Mouse (Mus musculus) erythroid progenitor cell, adult 5-6 weeks (primary cell): ENCODE results near the gene Med15. TPM values are rescaled to one million over a fixed set of nuclear protein-coding genes. Genes with fewer than 3 reads are reported as not detected.
"Not testable (repeated sequence)": the region's sequence is repeated elsewhere in the genome, so short reads cannot be mapped to it uniquely, and the experiment has no call there.

ENCODE experiments used
- ATAC-seq: replicated peaks from 2 replicates; pipeline ENCODE4 v1.8.0; 2016; ENCODE audit warnings: moderate number of reproducible peaks, mild to moderate bottlenecking, moderate TSS enrichment, inconsistent platforms; ENCODE audit not compliant: poor library complexity, low FRiP score, severe bottlenecking
- total RNA-seq, 2 experiments: library from RNA; stranded (forward) in 1 of 2; stranded (reverse) in 1 of 2; fragments of 150-400 nt in 1 of 2; fragments of 186-747, 209-891 nt in 1 of 2; gene quantifications; 2 replicates each; pipeline versions ENCODE4 v1.2.3 to v1.2.4; 2015 to 2017; ENCODE audit warnings: low replicate concordance in 2 of 2

Med15 gene
- total RNA-seq (2015; ENCODE audit: low replicate concordance), result 55.1 and 70.8 TPM in 2 replicates
- total RNA-seq (2017; ENCODE audit: low replicate concordance), result 57.3 and 60.2 TPM in 2 replicates

DNA sequence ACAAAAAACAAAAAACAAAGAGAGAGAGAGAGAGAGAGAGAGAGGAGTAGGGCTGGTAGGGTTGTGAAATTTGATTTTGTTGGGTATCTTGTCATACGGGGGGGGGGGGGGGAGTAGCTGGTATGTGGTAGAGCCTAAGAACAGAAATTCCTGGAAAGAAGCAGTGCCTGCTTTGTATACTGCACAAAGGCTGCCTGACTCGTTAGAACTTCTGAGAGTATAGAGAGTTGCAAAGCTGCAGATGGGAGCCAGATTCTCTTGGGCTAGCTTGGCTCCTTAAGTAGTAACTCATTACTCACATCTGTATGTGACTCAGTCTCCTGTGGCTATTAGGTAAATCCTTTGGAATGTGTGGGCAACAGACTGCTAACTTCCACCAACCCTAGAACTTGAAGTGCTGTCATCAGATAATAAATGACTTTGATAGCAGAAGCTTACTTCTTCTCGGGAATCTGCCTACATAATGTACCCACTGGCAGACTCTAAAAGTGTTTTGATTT is at the start of gene Med15:
Gene Med15 (minus strand): TSS at position 51 of the 500 bp plus-strand sequence.
- no peak for ATAC-seq

DNA sequence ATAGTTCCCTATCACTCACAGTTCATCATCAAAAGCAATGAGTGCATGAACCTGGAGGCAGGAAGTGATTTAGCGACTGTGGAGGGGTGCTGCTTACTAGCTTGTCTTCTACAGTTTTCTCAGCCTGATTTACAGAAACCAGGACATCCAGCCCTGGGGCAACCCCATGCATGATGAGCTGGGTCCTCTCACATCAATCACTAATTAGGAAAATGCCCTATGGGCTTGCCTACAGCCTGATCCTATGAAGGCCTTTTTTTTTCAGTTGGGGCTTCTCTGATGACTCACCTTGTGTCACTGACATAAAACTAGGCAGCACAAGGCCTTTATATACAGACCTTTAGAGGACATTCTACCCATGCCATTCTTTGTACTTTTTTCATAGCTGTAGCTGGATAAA is 47.0 kb upstream of the Med15 start:
- no peak for ATAC-seq

DNA sequence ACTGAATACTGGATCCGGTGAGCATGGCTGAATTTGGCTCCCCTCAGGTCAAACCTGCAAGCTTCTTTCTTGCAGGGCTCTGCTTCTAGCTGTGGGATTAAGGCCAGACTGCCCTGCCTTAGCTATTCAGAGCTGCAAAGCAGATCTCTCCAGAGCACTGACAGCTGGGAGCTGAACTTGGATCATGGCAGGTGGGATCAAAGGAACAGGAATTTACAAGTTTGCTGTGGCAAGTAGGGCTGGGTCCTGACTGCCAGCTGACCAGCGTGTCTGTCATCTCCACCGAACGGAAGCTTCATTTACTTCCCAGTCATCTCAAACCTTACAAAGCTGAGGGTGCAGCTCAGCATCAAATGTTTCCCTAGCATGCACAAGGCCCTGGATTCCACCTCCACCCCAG is 45.5 kb upstream of the Med15 start:
- ATAC-seq, result no peak

DNA sequence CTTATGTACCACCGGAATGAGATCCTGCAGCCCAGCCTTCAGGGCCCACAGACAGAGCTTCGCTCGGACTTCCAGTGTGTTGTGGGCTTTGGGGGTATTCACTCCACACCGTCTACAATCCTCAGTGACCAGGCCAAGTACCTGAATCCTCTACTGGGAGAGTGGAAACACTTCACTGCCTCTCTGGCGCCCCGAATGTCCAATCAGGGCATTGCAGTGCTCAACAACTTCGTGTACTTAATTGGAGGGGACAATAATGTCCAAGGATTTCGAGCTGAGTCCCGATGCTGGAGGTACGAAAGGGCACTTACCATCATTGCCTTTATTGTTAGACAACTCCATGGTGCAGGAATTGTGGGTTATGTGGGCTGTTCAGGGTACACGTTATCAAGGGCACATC is 44.1 kb upstream of the Med15 start:
- no peak for ATAC-seq

DNA sequence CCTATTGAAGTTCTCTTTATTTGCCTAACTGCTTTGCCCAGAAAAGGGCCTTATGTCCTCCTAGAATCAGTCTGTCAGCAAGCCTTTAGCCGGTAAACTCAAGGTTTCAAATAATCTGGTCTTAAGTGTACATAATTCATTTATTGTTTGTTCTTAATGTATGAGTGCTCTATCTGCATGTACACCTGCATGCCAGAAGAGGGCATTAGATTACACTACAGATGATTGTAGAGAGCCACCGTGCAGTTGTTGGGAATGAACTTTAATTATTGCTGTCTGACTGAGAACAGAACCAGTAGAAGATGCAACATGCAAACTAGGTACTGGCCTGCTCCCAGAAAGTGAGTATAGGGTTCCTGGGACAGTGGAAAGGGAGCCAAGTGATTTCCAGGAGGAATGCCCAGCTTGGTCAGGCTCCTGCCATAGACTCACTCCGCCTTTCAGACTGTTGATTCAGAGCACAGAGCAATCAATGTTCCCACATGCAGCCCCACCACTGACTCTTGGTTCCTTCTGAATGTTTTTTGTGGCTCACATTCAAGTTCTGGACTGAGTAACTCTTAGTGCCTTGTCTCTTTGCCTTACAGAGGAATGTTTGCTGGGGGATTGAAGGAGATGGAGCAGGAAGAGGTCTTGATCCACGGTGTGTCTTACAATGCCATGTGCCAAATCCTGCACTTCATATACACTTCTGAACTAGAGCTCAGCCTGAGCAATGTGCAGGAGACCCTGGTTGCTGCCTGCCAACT is 38.6 kb upstream of the Med15 start:
- no peak for ATAC-seq

DNA sequence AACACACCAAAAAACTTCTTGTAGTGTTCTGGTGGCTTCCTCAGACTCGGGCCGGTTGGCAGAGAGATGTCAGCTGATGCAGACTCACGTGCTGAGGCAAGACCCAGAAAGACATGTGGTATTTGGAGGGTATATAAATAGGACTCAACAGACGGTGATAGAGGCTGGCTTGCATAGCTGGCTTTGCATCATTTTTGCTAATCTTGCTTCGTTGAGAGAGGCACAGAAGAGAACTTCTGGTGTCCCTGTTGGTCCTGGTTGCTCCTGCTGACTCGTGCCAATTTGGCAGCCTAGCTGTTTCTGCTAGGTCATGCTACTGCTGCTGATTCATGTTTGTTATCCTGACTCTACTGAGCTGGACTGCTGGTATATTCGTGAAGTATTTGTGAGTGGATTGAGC is 36.1 kb upstream of the Med15 start:
- ATAC-seq, result peak; percentile 65

DNA sequence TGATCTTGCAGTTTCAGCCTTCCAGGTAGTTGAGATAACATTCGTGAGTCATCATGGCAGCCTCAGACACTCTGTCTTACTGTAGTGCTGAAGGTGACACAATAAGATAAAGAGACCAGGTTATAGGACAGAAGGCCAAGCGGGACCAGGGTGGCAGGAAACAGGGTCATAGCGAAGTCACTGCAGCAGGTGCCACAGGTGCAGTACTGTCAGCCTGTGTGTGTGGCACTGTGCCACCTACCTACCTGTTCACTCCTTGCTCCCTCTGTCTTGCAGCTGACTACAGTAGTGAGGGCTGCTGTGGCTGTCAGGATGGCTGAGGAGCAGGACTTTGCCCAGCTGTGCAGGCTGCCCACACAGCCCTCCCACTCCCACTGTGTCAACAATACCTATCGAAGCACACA is 31.4 kb upstream of the Med15 start:
- no peak for ATAC-seq

DNA sequence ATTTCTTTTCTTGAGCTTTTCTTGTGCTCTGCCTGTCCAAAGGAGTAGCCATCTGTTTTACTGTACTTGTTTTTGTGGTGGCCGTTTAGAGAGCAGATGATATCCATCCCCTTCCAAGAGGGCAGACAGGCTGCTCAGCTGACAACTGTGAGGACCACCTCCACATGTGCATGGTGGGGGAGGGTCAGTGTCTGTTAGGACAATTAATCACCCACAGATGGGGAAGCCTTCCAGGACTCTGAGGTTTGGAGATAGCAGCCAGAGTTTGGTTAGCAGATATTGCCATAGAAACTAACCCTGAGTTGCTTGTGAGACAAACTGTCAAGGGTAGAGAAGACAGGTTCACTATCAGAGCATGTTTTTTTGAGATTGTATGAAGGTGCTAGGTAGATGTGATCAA is 28.4 kb upstream of the Med15 start:
- no peak for ATAC-seq

DNA sequence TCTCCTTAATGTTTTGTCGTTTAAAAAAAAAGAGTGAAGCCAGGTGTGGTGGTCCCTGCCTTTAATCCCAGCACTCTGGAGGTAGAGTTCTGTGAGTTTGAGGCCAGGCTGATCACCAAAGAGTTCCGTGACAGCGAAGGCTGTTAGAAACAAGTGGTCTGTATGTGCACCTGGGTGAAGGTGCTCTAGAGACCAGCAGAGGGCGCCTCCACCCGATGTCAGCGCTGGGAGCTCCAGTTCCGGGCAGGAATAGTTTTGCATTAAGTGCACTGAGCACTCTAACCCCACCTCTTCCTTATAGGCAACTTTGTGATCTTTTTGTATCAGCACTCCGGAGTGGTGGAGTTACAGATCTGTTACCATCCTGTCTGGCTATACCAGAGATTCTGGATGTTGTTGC is 28.0 kb upstream of the Med15 start:
- ATAC-seq, result peak; percentile 77

DNA sequence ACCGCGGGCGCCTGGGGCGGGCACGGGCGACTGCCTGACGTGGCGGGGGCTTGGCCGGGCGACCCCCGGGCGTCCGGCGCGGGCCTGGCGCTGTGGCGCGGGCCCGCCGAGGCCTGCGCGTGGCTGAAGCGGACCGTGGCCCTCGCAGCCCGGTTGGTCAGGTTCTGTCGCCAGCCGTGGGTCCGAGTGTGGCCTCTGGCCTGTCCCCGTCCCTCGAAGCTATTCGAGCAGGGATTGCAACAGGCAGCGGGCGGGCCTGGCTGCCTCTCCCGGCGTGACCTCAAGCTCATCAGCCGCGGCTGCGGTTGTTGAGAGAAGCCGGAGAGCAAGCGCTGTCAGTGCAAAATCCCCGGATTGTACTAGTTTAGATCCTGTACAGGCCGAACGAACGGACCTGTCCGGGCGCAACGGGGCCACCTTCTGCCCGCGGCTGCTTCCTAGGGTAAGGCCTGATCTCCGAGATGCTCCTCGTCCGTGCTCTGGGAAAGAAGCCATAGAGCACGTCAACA is 27.2 kb upstream of the Med15 start:
- no peak for ATAC-seq

DNA sequence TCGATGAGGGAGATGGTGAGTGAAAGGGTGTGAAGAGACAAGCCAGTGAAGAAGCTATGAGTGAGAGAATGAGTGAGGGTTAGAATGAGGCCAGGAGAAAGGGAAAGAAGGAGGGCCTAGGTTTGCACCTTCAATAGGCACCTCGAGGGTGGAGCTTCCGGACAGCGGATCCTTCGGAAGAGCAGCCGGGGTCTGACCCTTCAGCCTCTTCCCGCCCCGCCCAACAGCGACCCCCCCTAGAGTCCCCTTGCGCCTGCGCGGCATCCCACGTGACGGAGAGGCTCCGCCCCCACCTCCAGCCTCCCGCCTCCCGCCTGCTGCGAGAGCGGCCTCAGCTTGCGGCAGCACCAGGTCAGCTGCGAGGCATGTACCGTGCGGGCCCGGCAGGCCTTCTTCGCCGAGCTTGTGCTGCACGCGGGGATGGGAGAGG is 26.7 kb upstream of the Med15 start, which contains the start of gene Klhl22:
Gene Klhl22 (plus strand): TSS at position 275 of the 430 bp plus-strand sequence.
- ATAC-seq, result peak; percentile 81

DNA sequence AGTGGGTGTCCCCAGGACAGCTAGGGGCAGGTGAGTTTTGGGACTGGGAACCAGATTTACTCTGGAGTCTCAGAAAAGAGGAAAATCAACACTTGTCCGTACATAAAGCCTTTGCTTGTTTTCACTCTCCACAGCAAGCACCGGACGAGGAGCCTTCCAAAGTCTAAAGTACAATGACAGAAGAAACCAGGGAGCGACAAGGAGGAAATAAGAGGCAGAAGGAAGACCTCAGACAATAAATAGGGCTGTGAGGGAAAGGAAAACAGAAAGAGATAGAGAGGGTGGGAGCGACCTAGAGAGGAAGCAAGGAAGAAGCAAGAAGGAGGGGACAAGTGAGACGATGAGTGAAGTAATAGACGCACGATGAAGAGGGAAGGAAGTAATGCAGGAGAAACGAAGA is 26.2 kb upstream of the Med15 start:
- ATAC-seq, result no peak

DNA sequence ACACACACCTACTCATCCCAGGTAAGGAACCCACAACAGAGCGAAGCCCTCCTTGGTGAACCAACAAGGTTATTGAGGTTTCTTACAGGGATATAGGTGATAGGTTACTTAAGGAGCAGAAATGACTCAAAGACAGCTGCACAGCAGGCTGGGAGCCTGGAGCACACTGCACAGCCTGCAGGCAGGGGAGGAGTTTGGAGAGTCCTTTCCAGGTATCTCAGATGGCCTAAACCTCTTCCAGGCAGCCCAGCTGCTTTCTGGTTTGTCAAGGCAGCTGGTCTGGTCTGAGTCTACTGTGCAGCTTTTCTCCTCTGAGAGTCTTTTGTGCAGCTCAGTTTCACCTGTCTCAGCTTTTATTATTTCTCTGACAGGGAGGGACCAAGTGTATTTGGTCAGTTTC is 25.1 kb upstream of the Med15 start:
- no peak for ATAC-seq

DNA sequence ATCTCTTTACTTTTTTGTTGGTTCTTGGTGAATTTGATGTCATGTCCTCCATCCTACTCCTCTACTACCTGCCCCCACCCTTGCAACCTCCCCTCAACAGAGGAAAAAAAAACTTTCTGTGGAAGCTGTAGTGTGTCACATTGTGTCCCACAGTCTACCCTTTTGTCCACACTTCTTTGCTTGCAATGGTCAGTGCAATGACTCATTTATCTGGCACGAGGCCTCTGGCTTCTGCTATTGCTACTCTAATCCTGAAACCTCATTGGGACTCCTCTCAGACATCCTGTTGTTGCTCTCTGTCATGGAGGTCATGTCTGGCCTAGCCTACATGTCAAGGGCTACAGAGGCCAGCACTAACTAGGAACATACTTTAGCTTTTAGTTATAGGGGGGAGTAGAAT is 21.0 kb upstream of the Med15 start:
- ATAC-seq, result no peak

DNA sequence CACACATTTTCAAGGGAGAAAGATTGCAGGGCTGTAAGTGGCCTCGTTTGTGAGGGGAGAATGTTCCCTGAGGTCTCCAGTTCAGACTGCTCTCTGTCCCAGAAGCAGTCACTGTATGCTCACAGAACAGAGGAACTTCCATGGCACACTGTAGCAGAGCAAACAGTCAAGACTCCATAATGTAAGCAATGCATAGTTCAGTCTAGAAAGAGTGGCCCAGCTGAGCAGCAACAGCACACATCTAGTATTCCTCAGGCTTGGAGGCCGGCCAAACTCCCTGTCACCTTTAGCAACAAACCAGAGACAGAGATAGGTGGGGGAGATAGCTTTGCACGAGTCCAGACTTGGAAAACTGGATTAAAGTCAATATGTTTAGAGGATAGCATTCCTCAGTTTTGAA is 20.3 kb upstream of the Med15 start:
- no peak for ATAC-seq

DNA sequence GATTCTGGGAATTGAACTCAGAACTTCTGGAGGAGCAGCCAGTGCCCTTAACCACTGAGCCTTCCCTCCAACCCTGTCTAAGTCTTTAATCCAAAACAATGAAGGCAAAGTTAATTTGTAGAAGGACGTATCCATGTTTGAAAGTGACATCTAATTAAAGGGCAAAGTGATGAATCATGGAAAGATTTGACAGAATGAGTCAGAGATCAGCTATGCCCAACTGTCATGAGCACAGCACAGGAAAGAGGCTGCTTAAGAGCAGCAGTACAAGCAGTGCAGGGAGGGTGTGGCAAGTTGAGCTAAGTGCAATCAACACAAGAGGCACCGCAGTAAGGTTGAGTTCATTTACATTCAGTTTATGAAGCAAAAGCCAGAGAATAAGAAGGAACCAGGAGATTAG is 12.4 kb upstream of the Med15 start:
- ATAC-seq, result no peak

DNA sequence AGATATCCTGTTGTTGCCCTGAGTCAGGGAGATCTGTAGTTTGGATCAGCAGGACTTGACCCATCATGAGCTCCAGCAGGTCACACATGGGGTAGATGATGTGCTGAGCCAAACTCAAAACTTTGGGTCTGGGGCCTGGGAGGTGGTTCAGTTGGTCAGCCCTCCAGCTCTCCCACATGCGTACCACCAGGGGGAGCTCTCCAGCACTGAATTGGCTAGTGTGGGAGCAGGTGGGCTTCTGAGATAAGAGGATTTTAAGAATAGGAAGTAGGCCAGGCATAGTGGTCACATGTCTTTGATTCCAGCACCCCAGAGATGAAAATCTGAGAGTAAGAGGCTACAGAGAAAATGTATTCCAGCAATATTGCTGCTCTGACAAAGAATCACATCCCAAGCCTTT is 11.8 kb upstream of the Med15 start:
- peak; percentile 73; the same call in 1 of the 2 replicates for ATAC-seq

DNA sequence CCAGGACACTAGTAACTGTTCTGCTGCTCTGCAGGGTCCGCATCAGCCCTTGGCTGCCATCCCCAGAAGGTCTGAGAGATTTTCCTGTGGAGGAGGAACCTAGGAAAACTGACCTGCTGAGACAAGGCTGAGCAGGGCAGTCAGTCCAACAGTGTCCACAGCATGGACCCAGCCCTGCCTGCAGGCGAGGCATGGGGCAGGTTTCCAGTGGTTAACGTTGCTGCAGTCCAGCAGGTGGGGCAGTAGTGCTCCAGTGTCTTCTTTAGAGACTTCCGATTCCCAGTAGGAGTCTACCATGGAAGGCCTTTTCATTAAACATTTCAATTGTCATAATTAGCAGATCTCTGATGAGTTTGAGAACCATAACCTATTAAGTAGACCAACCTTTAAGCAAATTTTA is 10.6 kb upstream of the Med15 start:
- ATAC-seq, result no peak

DNA sequence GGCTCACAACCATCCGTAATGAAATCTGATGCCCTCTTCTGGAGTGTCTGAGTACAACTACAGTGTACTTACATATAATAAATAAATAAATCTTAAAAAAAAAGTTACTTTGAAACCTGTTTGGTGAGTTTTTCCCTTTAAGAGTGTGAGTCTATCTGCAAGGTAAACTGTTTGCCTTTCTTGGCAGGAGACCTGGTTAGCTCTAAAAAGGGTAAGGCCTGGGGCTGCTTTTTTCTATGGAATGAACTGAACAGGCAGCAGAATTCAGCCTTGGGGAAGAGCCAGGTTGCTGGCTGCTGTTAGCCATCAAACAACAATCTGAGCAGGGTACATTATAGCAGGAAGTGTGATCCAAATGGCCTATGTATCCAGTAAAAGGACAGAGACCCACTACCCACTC is 10.1 kb upstream of the Med15 start:
- ATAC-seq, result no peak

DNA sequence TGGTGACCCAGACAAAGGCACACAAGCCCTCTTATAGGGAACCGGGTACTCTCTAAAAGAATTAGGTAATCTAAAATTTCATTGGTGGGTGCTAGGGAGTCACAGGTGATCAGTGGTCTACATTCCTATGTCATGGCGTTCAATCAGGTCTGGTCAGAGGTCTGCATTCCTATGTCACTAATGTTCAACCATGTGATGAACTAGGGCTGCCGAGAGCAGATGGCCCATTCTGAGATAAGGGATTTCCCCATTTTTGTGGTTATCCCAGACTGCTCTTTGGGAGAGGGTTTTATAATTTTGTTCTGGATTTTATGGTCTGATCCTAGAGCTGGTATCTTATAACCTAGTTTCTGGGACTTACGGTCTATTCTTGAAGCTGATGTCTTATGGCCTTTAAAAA is 7.4 kb upstream of the Med15 start:
- ATAC-seq, result no peak

DNA sequence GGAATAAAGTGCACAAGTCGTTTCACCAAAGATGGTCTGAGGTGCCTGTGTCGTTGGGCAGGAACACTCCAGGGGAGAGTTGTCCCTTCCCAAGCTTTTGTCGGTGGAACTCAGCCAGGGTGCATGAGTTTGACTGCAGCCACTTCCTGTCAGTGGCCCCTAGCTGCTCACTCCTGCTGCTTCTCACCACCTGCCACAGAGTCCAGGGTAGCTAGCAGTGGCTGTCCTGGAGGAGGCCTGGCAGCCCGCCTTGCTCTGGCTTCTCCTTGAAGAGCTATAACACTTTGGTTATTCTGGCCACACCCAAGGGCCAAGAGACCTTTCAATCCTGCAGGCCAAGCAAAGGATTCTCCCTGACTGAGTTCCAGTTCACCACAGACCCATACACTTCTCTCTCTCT is 3.5 kb upstream of the Med15 start:
- no peak for ATAC-seq

DNA sequence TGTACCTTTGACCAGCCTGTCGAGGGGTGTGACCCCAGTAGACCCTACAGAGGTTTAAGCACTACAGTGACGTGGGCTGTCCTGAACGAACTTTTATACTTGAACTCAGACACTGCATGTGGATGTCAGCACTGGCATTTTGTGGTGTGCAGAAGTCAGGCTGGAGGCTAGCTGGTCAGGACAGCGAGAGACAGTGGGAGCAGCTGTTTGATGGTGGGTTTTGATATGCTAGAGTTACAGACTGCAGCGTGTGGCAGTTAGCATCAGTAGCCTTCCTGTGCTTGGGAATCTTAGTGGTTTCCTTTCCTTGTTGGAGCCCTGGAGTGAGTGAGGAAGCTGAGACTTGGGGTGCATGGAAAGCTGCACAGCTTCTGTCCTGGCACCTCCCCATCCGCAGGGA is 2.2 kb upstream of the Med15 start:
- not testable (repeated sequence) for ATAC-seq
